Mouse (Mus musculus) inflammation-experienced regulatory T-cells, adult 6 months (primary cell): ENCODE results near the gene Larp6. TPM values are rescaled to one million over a fixed set of nuclear protein-coding genes. Genes with fewer than 3 reads are reported as not detected.
A peak's percentile ranks its signal among the peaks of the same experiment; 100 is the strongest.

Experiments
- ATAC-seq: one replicate; pipeline ENCODE4 v1.8.0; 2017
- polyA plus RNA-seq, 3 experiments: library from polyadenylated mRNA; unstranded; fragments of 100-300 nt; shearing (Covaris generic); gene quantifications; one replicate each; pipeline ENCODE4 v1.2.1; 2017

Larp6 gene
- polyA plus RNA-seq: not detected

- ATAC-seq: no peak
Observed at GRCm38 (mm10) chr9:60712771-60713541, at the start of gene Larp6. TSS of gene Larp6 (plus strand) at chr9:60712989.

- no peak for ATAC-seq
Observed at GRCm38 (mm10) chr9:60664385-60664784, 48.4 kb upstream of the Larp6 start.

DNA sequence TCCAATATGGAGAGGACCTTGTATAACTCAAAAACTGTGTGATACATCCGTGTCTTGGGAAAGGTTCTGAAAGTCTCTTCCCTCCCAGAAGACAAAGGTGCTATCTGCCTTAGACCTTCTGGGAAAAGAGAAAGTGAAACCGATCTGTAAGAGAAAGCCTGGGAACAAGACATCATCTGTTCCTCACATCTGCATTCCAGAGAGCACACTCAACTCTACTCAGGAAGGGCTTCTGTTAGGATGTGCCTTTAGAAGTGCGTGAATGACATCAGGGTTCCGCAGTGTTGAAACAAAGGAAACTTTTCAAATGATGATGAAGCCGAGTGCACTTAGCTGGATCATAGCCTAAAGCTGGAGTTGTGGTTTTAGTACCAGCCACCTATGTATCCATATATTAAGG, 47.9 kb upstream of the Larp6 start:
- ATAC-seq: no peak

DNA sequence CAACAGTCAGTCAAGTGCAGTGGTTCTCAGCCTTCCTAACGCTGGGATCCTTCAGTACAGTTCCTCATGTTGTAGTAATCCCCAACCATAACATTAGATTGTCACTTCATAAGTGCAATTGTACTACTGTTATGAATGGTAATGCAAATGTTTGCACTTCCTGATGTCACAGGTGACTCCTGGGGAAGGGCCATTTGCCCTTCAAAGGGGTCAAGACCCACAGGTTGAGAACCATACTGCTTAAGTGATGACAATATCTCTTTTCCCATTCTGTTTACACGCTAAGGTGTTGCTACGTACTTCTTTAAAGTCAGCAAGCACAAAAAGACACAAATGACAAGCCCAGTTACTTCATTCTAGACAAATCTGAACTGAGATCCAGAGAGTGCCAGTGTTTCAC, 47.3 kb upstream of the Larp6 start:
- no peak for ATAC-seq

DNA sequence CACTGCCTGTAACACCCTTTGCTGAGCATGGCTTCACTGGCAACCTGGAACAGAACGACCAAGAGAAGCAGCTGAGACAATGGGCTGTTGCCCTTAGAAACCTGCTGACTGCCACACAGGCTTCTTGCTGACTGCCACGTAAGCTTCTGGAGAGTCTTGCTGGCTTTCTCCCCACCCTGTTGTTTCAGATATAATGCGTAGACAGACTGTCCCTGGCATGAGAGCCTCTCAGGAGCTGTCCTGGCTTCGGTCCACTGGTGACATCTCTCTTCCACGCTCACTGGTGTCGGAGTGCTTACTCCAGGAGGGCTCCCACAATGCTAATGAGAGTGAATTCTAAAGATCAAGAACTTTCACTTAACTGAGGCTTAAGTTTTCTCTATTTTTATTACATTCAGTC, 43.9 kb upstream of the Larp6 start:
- ATAC-seq: no peak

DNA sequence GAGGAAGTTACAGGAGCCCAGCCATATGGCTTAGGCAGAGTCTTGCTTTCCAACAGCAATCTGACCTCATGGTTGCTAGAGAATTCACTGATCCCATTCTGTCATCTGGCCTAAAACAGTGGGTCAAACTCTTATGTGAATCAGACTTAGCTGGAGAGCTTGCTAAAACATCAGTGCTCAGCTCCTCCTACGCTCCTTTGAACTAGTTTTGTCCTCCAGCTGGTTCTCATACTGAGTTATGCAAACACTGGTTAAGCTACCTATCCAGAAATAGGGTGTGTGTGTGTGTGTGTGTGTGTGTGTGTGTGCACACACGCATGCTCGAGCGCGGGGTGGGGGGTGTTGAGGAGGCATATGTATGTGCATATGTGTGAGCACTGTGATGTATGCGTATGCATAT, 40.2 kb upstream of the Larp6 start:
- ATAC-seq: no peak

DNA sequence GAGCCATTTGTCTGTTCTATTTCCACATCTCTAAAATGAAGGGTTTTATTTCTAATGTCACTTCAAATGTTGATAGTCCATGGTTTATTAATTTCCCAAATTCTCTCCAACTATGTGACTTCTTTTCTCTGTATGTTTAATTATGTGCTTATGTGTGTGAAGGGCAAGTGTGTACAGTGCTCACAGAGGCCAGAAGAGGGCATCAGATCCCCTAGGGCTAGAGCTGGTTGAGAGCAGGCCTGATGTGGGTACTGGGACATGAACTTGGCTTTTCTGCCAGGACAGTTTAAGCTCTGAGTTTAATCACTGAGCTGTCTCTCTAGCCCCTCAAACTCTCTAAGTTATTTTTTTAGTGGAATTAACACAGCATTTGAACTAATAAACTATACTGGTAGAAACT, 38.0 kb upstream of the Larp6 start:
- ATAC-seq: no peak

DNA sequence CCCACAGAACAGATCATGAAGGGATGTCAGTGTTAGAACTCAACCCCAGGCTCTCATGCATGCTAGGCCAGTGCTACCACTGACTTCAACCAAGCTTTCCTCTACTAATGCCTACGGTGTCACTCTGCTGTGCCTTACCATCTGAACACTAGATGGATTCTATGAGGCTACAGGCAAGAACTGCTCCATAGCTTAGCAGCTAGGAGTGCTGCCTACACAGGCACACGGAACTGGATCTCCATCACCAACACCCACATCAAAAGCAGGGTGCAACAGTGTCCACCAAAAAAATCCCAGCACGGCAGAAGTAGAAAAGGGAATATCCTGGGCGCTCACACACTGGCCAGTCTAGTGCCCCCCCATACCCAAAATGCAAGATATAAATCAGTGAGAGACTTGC, 36.4 kb upstream of the Larp6 start:
- no peak for ATAC-seq

GRCm38 (mm10) chr9:60678913-60679312, 33.9 kb upstream of the Larp6 start:
- no peak for ATAC-seq

GRCm38 (mm10) chr9:60681005-60681404, 31.8 kb upstream of the Larp6 start:
- ATAC-seq: no peak

- no peak for ATAC-seq
Observed at GRCm38 (mm10) chr9:60682753-60683152, 30.0 kb upstream of the Larp6 start.

GRCm38 (mm10) chr9:60687415-60687814, 25.4 kb upstream of the Larp6 start:
- ATAC-seq: peak; percentile 14

GRCm38 (mm10) chr9:60687891-60688324, 24.9 kb upstream of the Larp6 start, which contains the start of gene Lrrc49:
TSS of gene Lrrc49 (minus strand) at chr9:60688158.
- peak; percentile 84 for ATAC-seq

DNA sequence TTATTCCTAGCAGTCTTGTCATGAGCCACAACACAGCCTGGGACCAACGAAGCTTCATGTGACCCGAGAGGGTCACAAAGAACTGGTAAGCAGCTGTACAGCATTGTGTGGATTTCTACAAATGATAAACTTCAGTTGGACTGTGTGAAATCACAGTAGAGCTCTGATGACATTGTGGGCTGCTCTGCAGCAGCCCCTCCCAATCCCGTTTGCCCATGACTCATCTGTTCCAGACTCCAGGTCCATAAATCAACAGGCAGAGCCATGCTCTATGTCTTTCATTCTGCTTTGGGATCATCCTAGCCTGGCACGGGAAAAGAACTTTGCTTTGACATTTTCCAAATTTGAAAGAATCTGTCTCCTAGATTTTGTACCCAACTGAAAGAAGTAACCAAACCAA, 20.2 kb upstream of the Larp6 start:
- ATAC-seq: no peak

- no peak for ATAC-seq
Observed at GRCm38 (mm10) chr9:60693986-60694385, 18.8 kb upstream of the Larp6 start.

DNA sequence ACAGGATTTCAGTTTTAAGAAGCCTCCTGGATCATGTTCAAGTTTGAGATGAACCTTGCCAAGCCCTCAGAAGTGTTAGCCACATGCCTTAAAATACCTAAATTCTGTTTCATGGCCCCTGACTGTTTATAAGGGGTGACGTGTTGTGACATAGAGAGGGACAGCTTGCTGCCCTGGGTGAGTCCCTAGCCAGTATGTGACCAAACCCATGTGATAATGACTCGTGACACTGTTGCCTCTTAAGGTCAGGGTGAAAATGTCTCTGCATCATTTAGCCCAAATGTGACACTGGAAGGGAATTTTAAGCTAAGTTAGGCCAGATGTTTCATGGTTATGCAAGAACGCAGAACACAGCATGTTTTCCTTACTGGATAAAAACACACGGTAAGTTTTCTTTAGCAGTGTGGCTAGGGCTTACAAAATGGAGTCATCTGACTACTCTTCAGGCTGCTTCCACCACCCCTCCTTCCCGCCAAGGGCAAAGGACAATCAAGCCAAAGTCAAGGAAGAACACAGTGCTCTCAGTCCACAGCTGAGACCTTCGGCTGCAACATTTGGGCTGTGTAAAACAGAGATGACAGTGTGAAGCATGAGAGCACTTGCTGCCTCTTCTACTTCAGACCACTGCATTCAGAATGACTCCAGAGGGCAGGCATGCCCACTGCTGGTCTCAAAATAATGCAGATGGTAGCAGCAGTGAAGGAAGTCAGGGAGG, 16.4 kb upstream of the Larp6 start:
- ATAC-seq: no peak

DNA sequence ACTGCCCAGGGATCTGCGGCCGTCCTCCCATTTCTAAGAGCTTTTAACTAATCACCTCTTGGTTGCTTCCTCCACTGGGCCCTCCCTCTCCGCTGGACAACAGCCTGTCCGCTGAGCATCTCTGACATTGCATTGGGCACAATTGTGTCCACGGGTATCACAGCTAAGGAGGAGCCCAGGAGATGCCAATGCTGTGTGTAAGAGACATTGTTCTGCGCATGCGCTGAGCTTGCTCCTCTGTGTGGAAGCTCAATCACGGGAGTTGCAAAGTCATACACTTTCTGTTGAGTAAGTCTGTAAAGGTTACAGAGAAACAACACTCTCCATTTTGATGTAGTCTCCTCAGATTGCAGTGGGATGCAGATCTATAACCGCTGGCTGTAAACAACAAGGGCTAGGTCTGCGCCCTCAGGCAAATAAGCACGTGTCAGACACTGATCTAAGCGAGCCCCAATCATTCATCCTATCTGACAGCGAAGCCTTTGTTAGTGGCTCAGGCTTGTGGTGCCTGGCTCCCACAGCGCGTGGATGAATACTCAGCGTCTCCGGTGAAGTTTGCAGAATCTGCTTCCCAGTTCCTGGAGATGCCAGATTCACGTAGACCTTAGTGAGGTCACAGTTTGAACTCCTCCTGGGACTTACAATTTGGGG, 13.1 kb upstream of the Larp6 start:
- ATAC-seq: no peak

GRCm38 (mm10) chr9:60707594-60707993, 5.2 kb upstream of the Larp6 start:
- no peak for ATAC-seq

- no peak for ATAC-seq
Observed at GRCm38 (mm10) chr9:60708606-60709005, 4.2 kb upstream of the Larp6 start.

GRCm38 (mm10) chr9:60709721-60710120, 3.1 kb upstream of the Larp6 start:
- no peak for ATAC-seq

DNA sequence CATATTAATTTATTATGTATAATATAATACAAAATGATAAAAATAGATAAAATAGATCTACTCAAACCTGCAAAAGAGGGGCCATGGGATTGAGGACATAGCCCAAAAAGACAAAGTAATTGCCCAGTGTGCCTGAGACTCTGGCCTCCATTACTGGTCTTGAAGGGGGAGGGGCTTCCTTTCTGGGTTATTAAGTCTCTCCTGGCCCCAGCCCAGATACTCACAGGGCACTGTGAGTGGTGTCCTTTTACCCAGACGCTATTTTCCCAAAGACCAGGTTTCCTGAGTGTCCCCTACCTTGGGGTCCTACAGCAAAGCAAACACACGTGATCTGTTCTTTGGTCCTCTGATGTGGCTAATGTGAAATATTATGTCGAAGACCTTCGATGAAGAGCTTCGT, 778 bp upstream of the Larp6 start:
- no peak for ATAC-seq

DNA sequence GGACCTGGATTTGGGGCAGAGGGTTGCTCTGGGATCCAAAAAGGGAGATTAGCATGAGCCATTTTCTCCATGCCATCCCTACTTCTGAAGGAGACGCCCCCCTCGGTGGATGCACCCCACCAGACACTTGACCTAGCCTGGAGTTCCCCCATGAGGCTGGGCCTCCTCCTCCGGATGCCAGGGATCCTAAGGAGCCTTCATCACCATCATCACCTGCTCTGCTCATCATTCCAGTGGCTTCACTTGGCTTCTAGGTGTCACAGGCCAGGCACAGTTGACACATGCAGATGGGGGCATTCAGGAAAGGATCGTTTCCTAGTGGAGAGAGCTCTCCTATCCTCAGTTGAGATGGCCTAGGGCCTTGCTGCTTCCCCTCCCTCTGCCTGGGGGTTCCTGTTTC, 827 bp downstream of the Larp6 start:
- ATAC-seq: no peak

DNA sequence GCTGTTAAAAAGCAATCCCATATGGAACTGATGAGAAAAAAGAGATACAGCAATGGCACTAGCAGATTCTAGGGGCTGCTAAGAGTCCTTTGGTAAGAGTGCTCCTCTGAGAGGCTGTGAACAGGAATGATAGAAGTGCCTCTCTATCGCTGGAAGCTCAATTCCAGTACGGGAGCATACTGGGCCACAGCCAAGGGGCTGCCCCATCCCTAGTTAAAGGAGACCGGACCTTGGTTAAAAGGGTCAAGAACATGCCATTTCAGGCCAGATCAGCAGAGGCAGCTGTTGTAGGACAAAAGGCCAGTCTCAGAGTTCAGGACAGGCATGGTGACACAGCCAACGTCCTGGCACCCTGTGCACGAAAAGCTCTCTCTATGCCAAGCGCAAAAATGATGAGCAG, 1.4 kb downstream of the Larp6 start:
- no peak for ATAC-seq

DNA sequence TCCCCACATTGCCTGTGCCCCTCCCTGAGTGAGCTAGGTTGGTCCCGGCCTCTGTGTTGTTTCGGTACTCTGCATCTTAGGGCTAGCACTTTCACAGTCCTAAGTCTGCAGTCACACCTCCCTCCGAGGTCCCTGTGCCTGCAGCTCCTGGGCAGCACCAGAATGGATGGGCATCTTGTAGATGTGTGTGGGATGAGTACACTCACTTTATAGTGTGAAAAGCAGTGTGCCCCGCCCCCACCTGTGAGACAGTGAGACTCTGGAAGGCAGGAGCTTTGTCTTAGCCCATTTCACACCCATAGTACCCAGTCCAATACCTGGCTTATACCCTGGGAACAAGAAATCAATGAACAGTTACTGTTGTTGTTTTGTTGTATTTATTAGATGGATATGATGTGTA, 2.5 kb downstream of the Larp6 start:
- no peak for ATAC-seq
